Mouse (Mus musculus): Measurements from ENCODE around the gene Iqgap1. TPM values are rescaled to one million over a fixed set of nuclear protein-coding genes. Genes with fewer than 3 reads are reported as not detected.
"Not testable (repeated sequence)": the region's sequence is repeated elsewhere in the genome, so short reads cannot be mapped to it uniquely, and the experiment has no call there.

Iqgap1 gene
- polyA plus RNA-seq, 1 experiment from 2014 or later = 58.0 TPM

GRCm38 (mm10) chr7:80749624-80750023 is 76.2 kb downstream of the Iqgap1 start:
- WGBS = 52% methylated on average over 6 of the region's 6 CpGs
- DNase-seq (ENCODE audit: low spot score) (no peak), ATAC-seq (ENCODE audit: low FRiP score, low TSS enrichment) (no peak)
- Histone ChIP-seq H3K27me3 (ENCODE audit: control insufficient read depth, insufficient read depth, low read length) (no peaks in the 10 kb centered on the region), H3K4me2 (replicated peaks; ENCODE audit: low read depth) (no peak overlapping the region), H3K36me3 (ENCODE audit: control insufficient read depth, insufficient read depth, low read length) (peaks cover 49% of the 10 kb centered on the region), H3K4me1 (replicated peaks; ENCODE audit: control insufficient read depth, insufficient read depth) (0 out of 2 replicates have a peak, but pooled peaks cover 2% of the 10 kb centered on the region), H3K9ac (ENCODE audit: low read length) (no peak overlapping the region), H3K27ac (replicated peaks) (no peak overlapping the region), H3K9me3 (ENCODE audit: control insufficient read depth, low read length) (no peaks in the 10 kb centered on the region), H3K4me3 (ENCODE audit: low read depth, low read length) (no peak overlapping the region)
- peak; percentile 41 for TF ChIP-seq EP300 (optimal IDR thresholded peaks at IDR 0.05)
- TF ChIP-seq CTCF (IDR thresholded peaks at IDR 0.05; ENCODE audit: low read depth) = no peak

DNA sequence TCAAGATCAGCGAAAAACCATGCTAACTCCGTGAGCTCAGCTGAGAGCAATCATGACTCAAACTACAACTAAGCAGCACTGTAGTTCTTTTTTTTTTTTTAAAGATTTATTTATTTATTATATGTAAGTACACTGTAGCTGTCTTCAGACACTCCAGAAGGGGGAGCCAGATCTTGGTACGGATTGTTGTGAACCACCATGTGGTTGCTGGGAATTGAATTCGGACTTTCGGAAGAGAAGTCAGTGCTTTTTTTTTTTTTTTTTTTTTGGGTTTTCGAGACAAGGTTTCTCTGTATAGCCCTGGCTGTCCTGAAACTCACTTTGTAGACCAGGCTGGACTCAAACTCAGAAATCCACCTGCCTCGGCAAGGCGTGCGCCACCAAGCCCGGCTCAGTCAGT is 76.7 kb downstream of the Iqgap1 start:
- H3K9me3 ChIP-seq (ENCODE audit: control insufficient read depth, low read length); H3K4me1 ChIP-seq (replicated peaks; ENCODE audit: control insufficient read depth, insufficient read depth); H3K9ac ChIP-seq (ENCODE audit: low read length); H3K27me3 ChIP-seq (ENCODE audit: control insufficient read depth, insufficient read depth, low read length); ATAC-seq (ENCODE audit: low FRiP score, low TSS enrichment); H3K4me2 ChIP-seq (replicated peaks; ENCODE audit: low read depth); DNase-seq (ENCODE audit: low spot score); H3K4me3 ChIP-seq (ENCODE audit: low read depth, low read length); H3K27ac ChIP-seq (replicated peaks): not testable (repeated sequence)
- 93% methylated on average over 9 of the region's 10 CpGs for WGBS
- peaks cover 49% of the 10 kb centered on the region for H3K36me3 ChIP-seq (ENCODE audit: control insufficient read depth, insufficient read depth, low read length)
- TF ChIP-seq CTCF (IDR thresholded peaks at IDR 0.05; ENCODE audit: low read depth) = peak; percentile 39; the same call in 1 of the 2 replicates

DNA sequence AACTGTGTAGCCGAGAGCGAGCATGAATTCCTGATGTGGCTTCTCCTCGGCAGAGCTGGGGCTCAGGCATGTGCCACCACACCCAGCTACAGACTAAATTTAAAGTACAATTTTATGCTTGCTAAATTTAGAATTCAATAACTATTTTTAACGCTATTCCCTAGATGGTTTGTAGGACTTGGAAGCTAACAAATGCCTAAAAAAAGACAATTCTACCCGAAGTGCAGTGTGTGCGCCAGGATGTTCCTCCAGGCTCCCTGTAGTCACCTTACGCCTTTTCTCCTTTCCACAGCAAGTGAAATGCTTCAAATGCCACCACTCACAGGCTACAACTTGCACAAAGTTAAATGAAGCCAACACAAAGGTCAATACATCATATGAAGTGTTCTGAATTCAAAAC is 78.4 kb downstream of the Iqgap1 start:
- Histone ChIP-seq H3K27ac (replicated peaks) (no peak overlapping the region), H3K4me2 (replicated peaks; ENCODE audit: low read depth) (no peak overlapping the region), H3K4me1 (replicated peaks; ENCODE audit: control insufficient read depth, insufficient read depth) (peaks cover 7% of the 10 kb centered on the region), H3K9ac (ENCODE audit: low read length) (no peak overlapping the region), H3K4me3 (ENCODE audit: low read depth, low read length) (no peak overlapping the region), H3K36me3 (ENCODE audit: control insufficient read depth, insufficient read depth, low read length) (peaks cover 57% of the 10 kb centered on the region), H3K27me3 (ENCODE audit: control insufficient read depth, insufficient read depth, low read length) (no peaks in the 10 kb centered on the region), H3K9me3 (ENCODE audit: control insufficient read depth, low read length) (no peaks in the 10 kb centered on the region)
- ATAC-seq (ENCODE audit: low FRiP score, low TSS enrichment) (no peak), DNase-seq (ENCODE audit: low spot score) (no peak)
- TF ChIP-seq CTCF (IDR thresholded peaks at IDR 0.05; ENCODE audit: low read depth) (no peak), EP300 (optimal IDR thresholded peaks at IDR 0.05) (no peak)
- 61% methylated on average over 7 of the region's 7 CpGs for WGBS

DNA sequence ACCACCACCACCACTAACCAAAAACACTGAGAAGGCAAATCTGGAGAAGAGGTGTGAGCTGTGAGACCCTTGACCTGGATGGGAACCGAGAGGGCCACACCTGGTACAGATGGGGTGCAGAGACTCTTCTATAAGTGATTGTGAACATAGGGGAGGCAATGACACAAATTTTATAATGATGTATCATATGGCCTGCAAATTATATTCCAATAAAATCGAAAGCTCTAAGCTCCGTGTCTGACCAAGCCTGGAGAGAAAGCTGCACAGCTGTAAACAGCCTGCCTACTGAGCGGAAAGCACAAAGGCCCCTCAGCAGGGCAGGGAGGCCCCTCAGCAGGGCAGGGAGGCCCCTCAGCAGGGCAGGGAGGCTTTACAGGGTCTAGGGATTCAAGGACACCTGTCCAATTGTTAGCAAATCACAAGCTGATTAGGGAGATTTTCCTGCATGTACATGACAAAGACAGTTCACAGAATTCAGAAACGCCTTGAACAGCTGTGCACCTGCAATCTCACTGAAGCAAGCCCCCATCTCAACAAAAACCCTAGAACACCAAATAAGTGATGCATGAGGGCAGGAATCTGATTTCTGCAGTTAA is 79.5 kb downstream of the Iqgap1 start:
- TF ChIP-seq CTCF (IDR thresholded peaks at IDR 0.05; ENCODE audit: low read depth) (no peak), EP300 (optimal IDR thresholded peaks at IDR 0.05) (no peak)
- ATAC-seq (ENCODE audit: low FRiP score, low TSS enrichment) (no peak), DNase-seq (ENCODE audit: low spot score) (no peak)
- Histone ChIP-seq H3K4me3 (ENCODE audit: low read depth, low read length) (no peak overlapping the region), H3K4me1 (replicated peaks; ENCODE audit: control insufficient read depth, insufficient read depth) (peaks cover 7% of the 10 kb centered on the region), H3K4me2 (replicated peaks; ENCODE audit: low read depth) (no peak overlapping the region), H3K27ac (replicated peaks) (peak overlapping the region; percentile 42), H3K36me3 (ENCODE audit: control insufficient read depth, insufficient read depth, low read length) (peaks cover 54% of the 10 kb centered on the region), H3K27me3 (ENCODE audit: control insufficient read depth, insufficient read depth, low read length) (no peaks in the 10 kb centered on the region), H3K9ac (ENCODE audit: low read length) (peak overlapping the region; percentile 45; the same call in 1 of the 2 replicates), H3K9me3 (ENCODE audit: control insufficient read depth, low read length) (no peaks in the 10 kb centered on the region)
- WGBS = 40% methylated on average over 5 of the region's 5 CpGs

DNA sequence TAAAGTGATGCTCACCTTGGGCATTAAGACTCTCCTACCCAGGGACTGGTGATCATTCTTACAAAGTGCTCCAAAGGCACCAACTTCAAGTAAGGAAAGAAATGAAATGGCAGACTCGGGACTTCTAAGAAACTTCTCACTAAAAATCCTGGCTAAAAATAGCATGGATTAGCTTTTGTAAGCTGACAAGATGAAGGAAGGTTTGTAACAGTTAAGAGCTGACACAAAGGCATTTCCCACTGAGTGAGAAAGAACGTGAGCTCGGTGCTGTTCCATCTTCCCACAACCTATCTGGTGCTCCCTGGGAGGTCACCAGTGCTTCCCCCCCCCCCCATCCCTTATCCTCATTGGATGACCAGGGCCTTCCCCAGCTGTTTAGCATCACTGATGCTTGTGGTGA is 80.0 kb downstream of the Iqgap1 start:
- no peak for ATAC-seq (ENCODE audit: low FRiP score, low TSS enrichment)
- Histone ChIP-seq H3K27ac (replicated peaks) (peak overlapping the region; percentile 65), H3K4me1 (replicated peaks; ENCODE audit: control insufficient read depth, insufficient read depth) (peaks cover 7% of the 10 kb centered on the region), H3K36me3 (ENCODE audit: control insufficient read depth, insufficient read depth, low read length) (peaks cover 48% of the 10 kb centered on the region), H3K9ac (ENCODE audit: low read length) (no peak overlapping the region), H3K27me3 (ENCODE audit: control insufficient read depth, insufficient read depth, low read length) (no peaks in the 10 kb centered on the region), H3K4me3 (ENCODE audit: low read depth, low read length) (no peak overlapping the region), H3K9me3 (ENCODE audit: control insufficient read depth, low read length) (no peaks in the 10 kb centered on the region), H3K4me2 (replicated peaks; ENCODE audit: low read depth) (no peak overlapping the region)
- DNase-seq (ENCODE audit: low spot score) = no peak
- TF ChIP-seq CTCF (IDR thresholded peaks at IDR 0.05; ENCODE audit: low read depth) (no peak), EP300 (optimal IDR thresholded peaks at IDR 0.05) (no peak)
- 13% methylated on average over 3 of the region's 3 CpGs for WGBS

DNA sequence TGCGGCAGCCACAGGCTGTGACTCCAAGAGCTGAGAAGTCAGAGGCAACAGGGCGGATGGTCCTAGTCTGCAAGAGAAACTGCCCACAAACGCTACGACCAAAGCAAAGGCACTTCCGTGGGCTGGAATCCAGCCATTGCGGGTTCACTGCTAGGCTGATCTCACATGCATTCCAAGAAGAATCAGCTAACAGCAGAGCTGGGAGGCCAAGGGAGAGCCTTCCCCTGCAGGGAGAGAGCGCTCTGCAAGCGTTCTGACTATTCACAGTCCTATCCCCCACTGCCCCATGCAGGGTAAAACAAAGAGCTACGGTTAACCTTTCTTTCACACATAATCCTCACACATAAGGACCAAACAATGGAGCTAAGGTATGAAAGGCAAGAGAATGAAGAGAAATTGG is 80.5 kb downstream of the Iqgap1 start:
- no peak; the same call in 1 of the 2 replicates for ATAC-seq (ENCODE audit: low FRiP score, low TSS enrichment)
- Histone ChIP-seq H3K36me3 (ENCODE audit: control insufficient read depth, insufficient read depth, low read length) (peaks cover 45% of the 10 kb centered on the region), H3K27ac (replicated peaks) (peak overlapping the region; percentile 65), H3K4me2 (replicated peaks; ENCODE audit: low read depth) (no peak overlapping the region), H3K9ac (ENCODE audit: low read length) (no peak overlapping the region), H3K9me3 (ENCODE audit: control insufficient read depth, low read length) (no peaks in the 10 kb centered on the region), H3K27me3 (ENCODE audit: control insufficient read depth, insufficient read depth, low read length) (no peaks in the 10 kb centered on the region), H3K4me3 (ENCODE audit: low read depth, low read length) (no peak overlapping the region), H3K4me1 (replicated peaks; ENCODE audit: control insufficient read depth, insufficient read depth) (peaks cover 7% of the 10 kb centered on the region)
- DNase-seq (ENCODE audit: low spot score) = peak; percentile 27
- TF ChIP-seq EP300 (optimal IDR thresholded peaks at IDR 0.05) = no peak
- no peak; the same call in 1 of the 2 replicates for TF ChIP-seq CTCF (IDR thresholded peaks at IDR 0.05; ENCODE audit: low read depth)
- WGBS = 17% methylated on average over 9 of the region's 9 CpGs

Data from stomach, postnatal 0 days (tissue).